Mouse (Mus musculus) lung, embryonic 14.5 days (tissue): Measurements from ENCODE around the gene Tcea2. TPM values are rescaled to one million over a fixed set of nuclear protein-coding genes. Genes with fewer than 3 reads are reported as not detected.

ENCODE experiments used
- ATAC-seq: fragments of 200-750 bp; cut with Nextera tagmentation; 2 replicates; pipeline ENCODE4 v1.8.0; 2017; ENCODE audit warnings: mild to moderate bottlenecking, moderate TSS enrichment, moderate library complexity; ENCODE audit not compliant: insufficient read depth
- DNase-seq: peaks from one replicate; pipeline ENCODE4 v3.0.0-alpha.2; 2015
- H3K27ac ChIP-seq: fragments of 300-500 bp; sonication (generic); 2 replicates; pipeline ENCODE4 v1.5.1; 2014; ENCODE audit warnings: low read depth, mild to moderate bottlenecking, moderate library complexity
- H3K27me3 ChIP-seq: fragments of 300-500 bp; sonication (generic); 2 replicates; pipeline ENCODE4 v1.6.1; 2014; ENCODE audit warnings: low read length, control low read depth; ENCODE audit not compliant: insufficient read depth
- H3K36me3 ChIP-seq: fragments of 300-500 bp; sonication (generic); 2 replicates; pipeline ENCODE4 v1.6.1; 2014; ENCODE audit warnings: control low read depth; ENCODE audit not compliant: insufficient read depth
- H3K4me1 ChIP-seq: fragments of 300-500 bp; sonication (generic); 2 replicates; pipeline ENCODE4 v1.6.1; 2014; ENCODE audit warnings: antibody characterized with exemption, control low read depth; ENCODE audit not compliant: insufficient read depth
- H3K4me2 ChIP-seq: fragments of 300-500 bp; sonication (generic); 2 replicates; pipeline ENCODE4 v1.6.1; 2014; ENCODE audit warnings: mild to moderate bottlenecking
- H3K4me3 ChIP-seq: fragments of 300-500 bp; sonication (generic); 2 replicates; pipeline ENCODE4 v1.5.1; 2014; ENCODE audit warnings: low read depth, low read length
- H3K9ac ChIP-seq: fragments of 300-500 bp; sonication (generic); 2 replicates; pipeline ENCODE4 v1.6.1; 2014
- H3K9me3 ChIP-seq: fragments of 300-500 bp; sonication (generic); 2 replicates; pipeline ENCODE4 v1.6.1; 2016; ENCODE audit warnings: low read depth, low read length, control low read depth
- CTCF ChIP-seq: IDR thresholded peaks from 2 replicates; pipeline ENCODE4 v1.5.1; 2016; ENCODE audit warnings: antibody characterized with exemption, low read depth
- WGBS: fragments of 180-500 bp; shearing (Covaris S2); extraction: QIAGEN DNeasy Blood & Tissue Kit; methylation state at CpG from one replicate; pipeline ENCODE4 v1.1.7; 2014; 5-methylcytosine and 5-hydroxymethylcytosine counted together
- polyA plus RNA-seq: library from polyadenylated mRNA; unstranded; fragments of >200 nt; fragmentation: Nextera tagmentation; extraction: Ambion mirVana; gene quantifications from 2 replicates; pipeline ENCODE4 v1.2.1, GENCODE M21; 2014

Tcea2 gene
- 22.5 and 25.7 TPM in 2 replicates for polyA plus RNA-seq

DNA sequence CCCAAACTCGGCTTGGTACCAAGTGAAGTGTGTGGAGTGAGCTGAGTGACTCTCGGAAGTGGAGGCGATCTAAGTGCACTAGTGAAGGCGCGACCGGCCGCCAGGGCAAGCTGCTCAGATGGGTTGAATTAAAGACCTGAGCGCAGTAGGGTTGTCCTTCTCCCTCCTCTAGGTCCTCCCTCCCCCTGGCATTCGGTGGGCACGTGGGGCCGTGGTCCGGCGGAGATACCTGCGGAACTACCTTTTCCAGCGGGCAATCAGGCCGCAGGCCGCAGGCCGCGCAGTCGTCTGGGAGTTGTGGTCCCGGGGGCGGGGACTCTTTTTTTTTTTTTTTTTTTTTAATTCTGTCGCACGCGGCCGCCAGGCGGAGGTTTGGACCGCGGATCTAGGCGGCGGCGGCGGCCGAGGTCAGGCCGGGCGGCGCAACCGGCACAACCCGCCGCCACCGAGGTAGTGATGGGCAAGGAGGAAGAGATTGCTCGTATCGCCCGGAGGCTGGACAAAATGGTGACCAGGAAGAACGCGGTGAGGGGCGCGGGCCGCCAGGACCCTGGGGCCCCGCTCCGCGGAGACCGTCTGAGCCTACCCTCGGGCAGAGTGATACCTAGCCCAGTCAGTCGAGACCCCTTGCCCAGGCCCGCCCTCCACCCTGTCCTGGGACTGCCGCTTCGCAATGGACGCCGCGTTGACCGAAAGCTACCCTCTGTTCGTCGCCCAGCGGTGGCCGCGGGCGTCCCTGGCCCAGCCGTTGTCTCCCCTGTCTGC lies at the start of gene Tcea2:
Gene Tcea2 (plus strand): TSS at position 360 of the 765 bp plus-strand sequence.
- H3K4me3 ChIP-seq: peak within 1 kb of the TSS; percentile 72
- no peaks in the 10 kb centered on the region for H3K36me3 ChIP-seq
- H3K27me3 ChIP-seq: no peaks in the 10 kb centered on the region
- peak within 1 kb of the TSS; percentile 28; the same call in 1 of the 2 replicates for H3K27ac ChIP-seq
- H3K4me1 ChIP-seq: peaks cover 12% of the 10 kb centered on the region; the same call in 1 of the 2 replicates
- H3K9ac ChIP-seq: peak within 1 kb of the TSS; percentile 86
- peak; percentile 52 for ATAC-seq
- WGBS: under 1% methylated on average over 69 of the region's 69 CpGs
- no peaks in the 10 kb centered on the region for H3K9me3 ChIP-seq
- peak; percentile 56 for TF ChIP-seq CTCF
- peak; percentile 86 for DNase-seq
- peak within 1 kb of the TSS; percentile 92 for H3K4me2 ChIP-seq

DNA sequence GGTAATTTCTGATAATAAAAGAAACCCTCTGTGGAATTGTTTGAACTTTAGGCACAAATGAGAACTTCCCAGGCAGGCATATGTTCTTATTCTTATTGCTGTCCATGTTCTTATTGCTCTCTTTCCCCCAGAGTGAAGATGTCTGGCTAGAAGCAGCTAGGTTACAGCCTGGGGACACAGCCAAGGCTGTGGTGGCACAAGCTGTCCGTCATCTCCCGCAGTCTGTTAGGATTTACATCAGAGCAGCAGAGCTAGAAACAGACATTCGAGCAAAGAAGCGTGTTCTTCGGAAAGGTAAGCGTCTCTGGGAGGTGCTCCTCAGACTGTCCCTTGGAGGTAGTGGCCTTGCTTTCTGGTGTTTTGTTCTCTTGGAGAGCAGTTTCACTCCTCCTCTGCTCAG lies 47.5 kb upstream of the Tcea2 start:
- no peak overlapping the region for H3K9ac ChIP-seq
- no peak overlapping the region for H3K4me3 ChIP-seq
- no peak for DNase-seq
- no peaks in the 10 kb centered on the region for H3K27me3 ChIP-seq
- H3K4me2 ChIP-seq: no peak overlapping the region
- H3K27ac ChIP-seq: no peak overlapping the region
- WGBS: 93% methylated on average over 6 of the region's 6 CpGs
- no peak for ATAC-seq
- no peak for TF ChIP-seq CTCF
- no peaks in the 10 kb centered on the region for H3K4me1 ChIP-seq
- peaks cover 67% of the 10 kb centered on the region for H3K36me3 ChIP-seq
- H3K9me3 ChIP-seq: no peaks in the 10 kb centered on the region

DNA sequence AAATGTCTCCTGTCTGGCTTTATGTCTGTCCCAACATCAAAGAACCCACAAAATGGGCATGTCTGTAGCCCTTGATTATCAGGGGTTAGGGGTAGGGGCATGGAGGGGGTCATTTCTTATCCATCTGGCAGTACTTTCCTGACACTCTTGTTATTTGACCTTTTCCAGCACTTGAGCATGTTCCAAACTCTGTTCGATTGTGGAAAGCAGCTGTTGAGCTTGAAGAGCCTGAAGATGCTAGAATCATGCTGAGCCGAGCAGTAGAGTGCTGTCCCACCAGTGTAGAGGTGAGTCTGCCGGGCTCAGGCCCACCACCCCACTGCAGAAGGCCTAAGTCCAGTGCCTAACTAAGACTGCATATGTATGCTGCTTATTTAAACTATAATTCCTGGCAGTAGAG lies 44.2 kb upstream of the Tcea2 start:
- Histone ChIP-seq H3K9me3 (no peaks in the 10 kb centered on the region), H3K4me3 (no peak overlapping the region), H3K9ac (no peak overlapping the region), H3K4me2 (no peak overlapping the region), H3K27ac (no peak overlapping the region), H3K4me1 (no peaks in the 10 kb centered on the region), H3K36me3 (peaks cover 83% of the 10 kb centered on the region), H3K27me3 (no peaks in the 10 kb centered on the region)
- DNase-seq (no peak), ATAC-seq (no peak)
- no peak for TF ChIP-seq CTCF
- whole genome bisulfite sequencing: 83% methylated on average over 3 of the region's 3 CpGs

DNA sequence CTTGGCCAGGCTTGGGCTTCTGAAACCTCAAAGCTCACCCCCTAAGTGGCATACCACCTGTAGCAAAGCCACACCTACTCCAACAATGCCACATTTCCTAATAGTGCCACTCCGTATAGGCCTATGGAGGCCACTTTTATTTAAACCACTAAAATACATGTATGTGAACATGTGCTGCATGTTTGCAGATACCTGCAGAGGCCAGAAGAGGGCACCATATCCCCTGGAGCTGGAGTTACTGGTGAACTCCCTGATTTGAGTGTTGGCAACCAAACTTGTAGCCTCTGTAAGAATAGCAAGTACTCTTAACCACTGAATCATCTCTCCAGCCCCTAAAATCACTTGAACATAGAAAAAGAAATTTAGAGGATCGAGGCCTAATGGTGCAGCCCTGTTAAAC lies 35.7 kb upstream of the Tcea2 start:
- no peak overlapping the region for H3K27ac ChIP-seq
- no peaks in the 10 kb centered on the region for H3K9me3 ChIP-seq
- no peak overlapping the region for H3K4me2 ChIP-seq
- H3K27me3 ChIP-seq: no peaks in the 10 kb centered on the region
- no peak overlapping the region for H3K4me3 ChIP-seq
- H3K9ac ChIP-seq: no peak overlapping the region
- H3K36me3 ChIP-seq: peaks cover 94% of the 10 kb centered on the region
- TF ChIP-seq CTCF: peak; percentile 73
- 88% methylated on average over 2 of the region's 2 CpGs for WGBS
- no peaks in the 10 kb centered on the region for H3K4me1 ChIP-seq
- peak; percentile 76 for DNase-seq
- no peak for ATAC-seq

DNA sequence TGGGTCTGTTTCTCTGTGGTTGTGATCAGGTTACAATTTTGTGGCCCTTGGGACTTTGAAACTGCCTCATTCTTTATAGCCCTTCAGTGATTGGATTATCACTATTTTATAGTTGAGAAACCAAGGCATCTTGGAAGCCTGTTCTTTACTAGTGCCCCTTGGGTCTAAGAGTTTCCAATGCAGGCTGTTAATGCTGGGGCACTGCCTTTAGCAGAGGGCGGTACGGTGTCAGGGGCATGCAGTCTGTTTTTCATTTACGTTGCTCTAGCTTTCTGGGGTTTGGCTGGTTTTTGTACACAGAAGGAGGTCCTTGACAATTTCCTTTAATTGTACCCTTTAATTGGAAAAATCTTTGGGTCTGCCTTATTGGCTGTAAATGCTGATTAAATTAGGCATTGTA lies 34.4 kb upstream of the Tcea2 start:
- ATAC-seq: no peak
- Histone ChIP-seq H3K4me2 (no peak overlapping the region), H3K36me3 (peaks cover 94% of the 10 kb centered on the region), H3K9me3 (no peaks in the 10 kb centered on the region), H3K4me3 (no peak overlapping the region), H3K4me1 (no peaks in the 10 kb centered on the region), H3K27me3 (no peaks in the 10 kb centered on the region), H3K27ac (no peak overlapping the region), H3K9ac (no peak overlapping the region)
- no peak for DNase-seq
- 87% methylated on average over 3 of the region's 3 CpGs for WGBS
- no peak for TF ChIP-seq CTCF

DNA sequence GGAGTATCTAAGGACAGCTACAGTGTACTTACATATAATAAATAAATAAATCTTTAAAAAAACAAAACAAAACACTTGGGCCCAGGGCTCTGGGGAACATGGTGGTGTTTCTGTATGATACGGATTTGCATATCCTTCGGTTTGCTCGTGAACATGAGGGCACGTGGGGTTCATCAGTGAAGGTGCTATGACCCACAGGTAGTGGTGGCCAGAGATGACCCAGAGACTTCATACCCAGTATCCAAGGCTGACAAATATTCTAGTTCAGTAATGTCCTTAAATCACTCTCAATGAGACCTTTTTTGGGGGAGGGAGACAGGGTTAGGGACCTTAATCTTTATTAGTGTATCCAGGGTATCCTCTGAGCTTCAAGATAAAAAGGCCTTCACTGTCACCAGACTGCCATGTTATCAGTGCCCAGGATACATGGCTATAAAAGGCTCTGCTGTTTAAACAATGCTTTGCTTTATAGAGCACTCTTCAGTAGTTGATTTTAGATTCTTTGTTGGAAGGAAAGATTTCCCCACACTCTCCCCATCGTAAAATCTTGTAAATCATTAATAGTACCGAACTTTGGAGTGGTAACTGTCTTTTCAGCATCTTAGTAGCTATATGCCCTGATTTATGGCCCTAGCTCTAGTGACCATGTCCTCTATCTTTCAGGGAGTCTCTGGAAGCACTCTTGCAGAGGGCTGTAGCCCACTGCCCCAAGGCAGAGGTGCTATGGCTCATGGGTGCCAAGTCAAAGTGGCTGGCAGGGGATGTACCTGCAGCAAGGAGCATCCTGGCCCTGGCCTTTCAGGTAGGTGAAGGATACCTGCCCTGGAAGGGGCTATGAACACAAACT lies 33.3 kb upstream of the Tcea2 start:
- no peak for TF ChIP-seq CTCF
- ATAC-seq: no peak
- Histone ChIP-seq H3K9ac (no peak overlapping the region), H3K27me3 (no peaks in the 10 kb centered on the region), H3K36me3 (peaks cover 90% of the 10 kb centered on the region), H3K27ac (no peak overlapping the region), H3K4me2 (no peak overlapping the region), H3K4me1 (no peaks in the 10 kb centered on the region), H3K9me3 (no peaks in the 10 kb centered on the region), H3K4me3 (no peak overlapping the region)
- DNase-seq: no peak
- 91% methylated on average over 6 of the region's 6 CpGs for WGBS

DNA sequence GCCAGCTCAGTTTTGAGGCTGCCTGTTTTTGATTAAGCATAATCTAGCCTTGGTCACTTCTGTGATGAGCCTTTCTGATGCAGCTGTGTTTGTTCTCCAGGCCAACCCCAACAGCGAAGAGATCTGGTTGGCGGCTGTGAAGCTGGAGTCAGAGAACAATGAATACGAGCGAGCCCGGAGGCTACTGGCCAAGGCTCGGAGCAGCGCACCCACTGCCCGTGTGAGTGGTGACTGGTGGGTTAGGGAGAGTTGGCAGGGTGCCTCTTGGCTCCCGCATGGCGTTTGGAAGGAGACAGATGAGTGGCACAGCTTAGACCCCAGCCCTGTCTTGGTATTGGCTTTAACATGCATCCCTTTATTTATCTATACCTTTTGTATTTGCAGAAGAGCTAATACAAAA lies 31.2 kb upstream of the Tcea2 start:
- DNase-seq: no peak
- Histone ChIP-seq H3K4me1 (no peaks in the 10 kb centered on the region), H3K36me3 (peaks cover 92% of the 10 kb centered on the region), H3K27me3 (no peaks in the 10 kb centered on the region), H3K9ac (no peak overlapping the region), H3K4me2 (no peak overlapping the region), H3K4me3 (no peak overlapping the region), H3K27ac (no peak overlapping the region), H3K9me3 (no peaks in the 10 kb centered on the region)
- 91% methylated on average over 10 of the region's 10 CpGs for WGBS
- ATAC-seq: no peak
- no peak for TF ChIP-seq CTCF
